Mouse (Mus musculus): Measurements from ENCODE around the gene H2afy2. TPM values are rescaled to one million over a fixed set of nuclear protein-coding genes. Genes with fewer than 3 reads are reported as not detected.

H2afy2 gene
- polyA plus RNA-seq, 1 experiment from 2014 or later = 44.2 TPM

DNA sequence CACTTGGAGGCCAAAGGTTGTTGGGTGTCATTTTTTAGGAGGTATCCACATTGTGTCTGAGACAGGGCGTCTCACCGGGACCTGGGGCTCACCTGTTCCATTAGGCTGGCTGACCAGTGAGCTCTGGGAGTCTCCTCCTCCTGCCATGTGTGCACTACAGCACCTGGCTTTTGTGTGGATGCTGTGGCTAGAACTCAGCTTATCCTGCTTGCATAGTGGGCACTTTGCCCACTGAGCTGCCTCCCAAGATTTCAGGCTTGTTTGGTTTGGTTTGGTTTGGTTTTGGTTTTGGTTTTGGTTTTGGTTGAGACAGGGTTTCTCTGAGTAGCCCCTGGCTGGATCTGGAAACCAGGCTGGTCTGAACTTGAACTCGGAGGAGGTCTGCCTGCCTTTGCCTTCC lies 61.7 kb downstream of the H2afy2 start:
- peaks cover 5% of the 10 kb centered on the region; the same call in 1 of the 2 replicates for H3K4me1 ChIP-seq (ENCODE audit: control insufficient read depth, insufficient read depth, low read length)
- H3K27ac ChIP-seq (ENCODE audit: low read length) = no peak overlapping the region
- H3K4me3 ChIP-seq (ENCODE audit: low read length) = no peak overlapping the region
- WGBS = 68% methylated on average over 3 of the region's 3 CpGs
- H3K9ac ChIP-seq (ENCODE audit: low read length) = no peak overlapping the region
- no peaks in the 10 kb centered on the region for H3K9me3 ChIP-seq (replicated peaks; ENCODE audit: control insufficient read depth, low read length)
- H3K27me3 ChIP-seq (ENCODE audit: control insufficient read depth, insufficient read depth, low read length) = no peaks in the 10 kb centered on the region
- H3K36me3 ChIP-seq (ENCODE audit: control insufficient read depth, insufficient read depth) = peaks cover 3% of the 10 kb centered on the region
- no peak for ATAC-seq (replicated peaks; ENCODE audit: extremely low read depth, insufficient read depth, low FRiP score)
- H3K4me2 ChIP-seq (ENCODE audit: low read depth, low read length) = no peak overlapping the region

DNA sequence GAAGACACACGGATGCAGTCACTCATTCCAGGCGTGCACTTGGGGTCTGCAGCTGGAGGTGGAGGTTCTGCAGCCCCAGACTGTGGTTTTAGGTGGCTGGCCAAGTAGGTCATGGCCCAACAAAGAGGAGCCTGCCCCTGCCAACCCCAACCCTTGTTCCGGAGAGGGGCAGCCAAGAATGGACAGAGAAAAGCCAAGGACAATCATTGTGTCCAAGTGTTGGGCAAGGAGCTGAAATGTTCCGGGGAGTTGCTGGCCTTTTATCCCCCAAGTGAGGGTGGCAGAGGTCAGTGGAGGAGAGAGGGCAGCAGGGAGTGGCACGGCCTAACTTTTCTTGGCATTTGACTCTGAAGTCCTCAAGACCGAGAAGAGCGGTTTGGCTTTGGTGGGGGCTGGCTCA lies 63.6 kb downstream of the H2afy2 start:
- WGBS = 86% methylated on average over 7 of the region's 7 CpGs
- no peak overlapping the region for H3K9ac ChIP-seq (ENCODE audit: low read length)

DNA sequence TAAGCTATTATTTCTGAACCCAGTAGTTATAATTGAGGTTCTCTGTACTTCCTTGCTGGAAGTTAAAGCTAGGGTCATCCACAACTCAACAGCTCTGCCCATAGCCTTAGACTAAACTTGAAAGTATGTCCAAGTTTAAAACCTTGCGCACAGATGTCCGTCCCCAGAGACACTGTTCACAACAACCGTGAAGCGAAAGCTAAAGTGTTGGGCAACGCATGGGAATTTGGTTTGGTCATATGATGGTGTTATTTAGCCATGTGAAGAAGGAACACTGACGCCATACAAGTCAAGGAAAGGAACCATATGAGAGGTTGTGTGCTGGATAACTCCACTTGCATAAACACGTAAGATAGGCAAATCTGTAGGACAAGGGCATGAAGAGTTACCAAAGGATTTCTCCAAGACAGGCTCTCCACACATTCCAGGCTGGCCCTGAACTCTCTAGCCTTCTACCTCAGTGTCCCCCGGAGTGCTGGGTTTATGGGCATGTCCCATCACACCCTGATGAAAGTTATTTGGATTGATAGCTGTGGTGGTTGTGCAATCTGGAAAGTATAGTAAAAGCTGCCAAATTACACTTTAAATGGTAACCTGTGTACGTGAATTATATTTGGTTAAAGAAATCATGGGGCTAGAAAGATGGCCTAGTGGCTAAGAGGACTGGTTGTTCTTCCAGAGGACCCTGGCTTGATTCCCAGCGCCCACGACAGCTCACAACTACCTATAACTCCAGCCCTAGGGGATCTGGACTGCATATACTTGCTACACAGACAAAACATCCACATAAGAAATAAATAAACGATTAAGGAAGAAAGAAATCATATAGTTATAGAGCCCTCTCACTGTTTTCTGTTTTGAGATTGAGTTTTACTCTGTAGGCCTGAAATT lies 66.3 kb downstream of the H2afy2 start:
- 88% methylated on average over 12 of the region's 12 CpGs for WGBS
- no peak overlapping the region for H3K4me2 ChIP-seq (ENCODE audit: low read depth, low read length)

More for the DNA sequence above, 63.6 kb downstream of the H2afy2 start:
- no peak overlapping the region for H3K27ac ChIP-seq (ENCODE audit: low read length)
- H3K36me3 ChIP-seq (ENCODE audit: control insufficient read depth, insufficient read depth) = no peaks in the 10 kb centered on the region
- H3K9me3 ChIP-seq (replicated peaks; ENCODE audit: control insufficient read depth, low read length) = no peaks in the 10 kb centered on the region
- H3K4me2 ChIP-seq (ENCODE audit: low read depth, low read length) = no peak overlapping the region
- no peak for ATAC-seq (replicated peaks; ENCODE audit: extremely low read depth, insufficient read depth, low FRiP score)
- H3K4me3 ChIP-seq (ENCODE audit: low read length) = no peak overlapping the region
- H3K4me1 ChIP-seq (ENCODE audit: control insufficient read depth, insufficient read depth, low read length) = peaks cover 17% of the 10 kb centered on the region
- no peaks in the 10 kb centered on the region for H3K27me3 ChIP-seq (ENCODE audit: control insufficient read depth, insufficient read depth, low read length)

DNA sequence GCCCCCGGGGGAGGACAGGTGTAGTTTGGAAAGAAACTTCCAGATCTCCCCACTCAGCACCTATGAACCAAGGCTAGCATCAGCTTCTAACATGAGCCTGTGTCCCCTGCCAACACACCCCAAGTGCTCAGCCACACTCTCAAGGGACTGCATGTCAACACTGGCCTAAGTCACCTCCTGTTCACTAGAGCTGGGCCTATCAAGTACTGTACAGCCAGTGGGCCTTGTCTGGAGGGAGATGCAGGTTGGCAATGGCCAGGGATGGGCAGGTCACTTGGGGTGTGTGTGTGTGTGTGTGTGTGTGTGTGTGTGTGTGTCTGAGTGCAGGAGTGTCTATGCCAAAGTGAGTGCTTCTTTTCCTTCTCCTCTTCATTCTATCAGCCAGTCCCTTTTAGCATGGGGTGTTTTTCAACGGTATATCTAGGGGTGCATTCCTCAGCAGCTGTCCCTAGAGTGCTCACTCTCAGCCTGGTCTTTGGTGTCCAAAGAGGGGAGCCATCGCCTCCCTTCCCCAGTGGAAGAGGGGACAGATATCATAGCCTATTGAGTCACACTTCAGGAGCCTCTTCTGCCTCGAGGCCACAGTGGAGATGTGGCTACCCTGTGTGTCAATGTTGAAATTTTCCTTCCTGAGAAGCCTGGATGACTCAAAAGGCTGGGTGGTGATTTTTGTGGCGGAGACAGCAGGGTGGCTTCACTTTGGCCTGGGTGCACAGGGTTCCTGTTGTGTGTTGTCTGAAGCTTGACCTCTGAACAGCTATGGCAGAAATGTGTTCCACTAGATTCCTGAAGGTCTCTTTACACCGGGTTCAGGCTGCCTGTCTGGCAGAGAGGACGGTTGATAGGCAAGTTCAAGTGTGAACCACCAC lies 67.7 kb downstream of the H2afy2 start:
- Histone ChIP-seq H3K9ac (ENCODE audit: low read length) (peak overlapping the region; percentile 68), H3K4me3 (ENCODE audit: low read length) (peak overlapping the region; percentile 60), H3K4me1 (ENCODE audit: control insufficient read depth, insufficient read depth, low read length) (peaks cover 15% of the 10 kb centered on the region), H3K27me3 (ENCODE audit: control insufficient read depth, insufficient read depth, low read length) (no peaks in the 10 kb centered on the region), H3K36me3 (ENCODE audit: control insufficient read depth, insufficient read depth) (no peaks in the 10 kb centered on the region), H3K9me3 (replicated peaks; ENCODE audit: control insufficient read depth, low read length) (no peaks in the 10 kb centered on the region), H3K4me2 (ENCODE audit: low read depth, low read length) (peak overlapping the region; percentile 73), H3K27ac (ENCODE audit: low read length) (no peak overlapping the region)
- WGBS = 64% methylated on average over 7 of the region's 7 CpGs
- ATAC-seq (replicated peaks; ENCODE audit: extremely low read depth, insufficient read depth, low FRiP score) = no peak

More for the DNA sequence above, 66.3 kb downstream of the H2afy2 start:
- H3K27me3 ChIP-seq (ENCODE audit: control insufficient read depth, insufficient read depth, low read length) = no peaks in the 10 kb centered on the region
- ATAC-seq (replicated peaks; ENCODE audit: extremely low read depth, insufficient read depth, low FRiP score) = no peak
- peaks cover 15% of the 10 kb centered on the region for H3K4me1 ChIP-seq (ENCODE audit: control insufficient read depth, insufficient read depth, low read length)
- H3K9me3 ChIP-seq (replicated peaks; ENCODE audit: control insufficient read depth, low read length) = no peaks in the 10 kb centered on the region
- H3K9ac ChIP-seq (ENCODE audit: low read length) = no peak overlapping the region
- no peak overlapping the region for H3K4me3 ChIP-seq (ENCODE audit: low read length)
- no peaks in the 10 kb centered on the region for H3K36me3 ChIP-seq (ENCODE audit: control insufficient read depth, insufficient read depth)
- H3K27ac ChIP-seq (ENCODE audit: low read length) = no peak overlapping the region

DNA sequence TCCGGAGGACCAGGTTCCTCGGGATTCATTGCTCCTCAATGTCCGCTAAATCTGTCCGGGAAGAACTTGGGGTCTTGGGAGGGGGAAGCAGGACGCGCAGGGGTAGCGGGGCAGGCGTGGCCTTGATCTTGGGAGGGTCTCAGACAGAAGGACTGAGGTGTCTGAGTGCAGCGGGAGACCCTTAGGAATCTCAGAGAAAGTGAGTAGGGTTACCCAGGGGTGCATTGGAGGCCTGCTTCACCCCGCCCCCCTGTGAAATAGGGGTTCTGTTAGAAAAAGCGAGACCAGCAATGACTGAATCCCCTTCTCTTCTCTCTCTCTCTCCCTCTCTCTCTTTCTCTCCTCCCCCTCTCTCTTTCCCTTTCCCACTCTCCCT lies 68.5 kb downstream of the H2afy2 start:
- peak overlapping the region; percentile 60 for H3K4me3 ChIP-seq (ENCODE audit: low read length)
- WGBS = 2% methylated on average over 11 of the region's 11 CpGs

DNA sequence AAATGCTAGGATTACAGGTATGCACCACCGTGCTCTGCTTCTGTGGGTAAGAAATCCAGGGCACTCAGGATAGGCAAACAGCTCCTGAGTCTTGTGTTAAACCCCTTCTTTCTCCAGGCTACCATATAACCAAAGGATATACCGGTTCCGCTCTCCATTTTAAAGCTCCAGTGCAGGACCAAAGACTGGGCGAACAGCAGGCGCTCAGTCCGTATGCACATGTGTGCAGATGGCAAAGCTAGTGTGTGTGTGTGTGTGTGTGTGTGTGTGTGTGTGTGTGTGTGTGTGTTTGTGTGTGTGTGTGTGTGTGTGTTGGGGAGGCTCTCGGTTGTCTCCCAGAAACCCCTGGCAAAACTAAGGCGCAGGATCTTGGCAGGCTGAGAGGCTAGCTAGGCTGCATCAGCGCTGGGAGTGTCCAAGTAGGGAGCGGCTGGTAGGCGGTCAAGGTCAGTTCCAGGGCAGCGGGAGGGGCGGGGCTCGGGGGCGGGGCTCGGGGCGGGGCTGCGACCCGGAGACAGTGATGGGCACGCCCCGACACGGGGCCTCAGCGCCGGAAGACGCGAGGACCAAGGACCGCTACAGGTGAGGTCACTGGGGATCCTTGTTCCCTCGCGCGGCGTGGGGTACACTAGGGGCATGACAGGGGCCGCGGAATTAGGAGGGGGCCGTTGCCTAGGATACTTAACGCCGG lies 69.0 kb downstream of the H2afy2 start, which contains the start of gene Aifm2:
Gene Aifm2, plus strand, starts transcription at position 493 of the 691 bp plus-strand sequence.
- H3K4me1 ChIP-seq (ENCODE audit: control insufficient read depth, insufficient read depth, low read length) = peaks cover 15% of the 10 kb centered on the region
- peak within 1 kb of the TSS; percentile 60 for H3K4me3 ChIP-seq (ENCODE audit: low read length)
- H3K36me3 ChIP-seq (ENCODE audit: control insufficient read depth, insufficient read depth) = no peaks in the 10 kb centered on the region
- no peaks in the 10 kb centered on the region for H3K9me3 ChIP-seq (replicated peaks; ENCODE audit: control insufficient read depth, low read length)
- ATAC-seq (replicated peaks; ENCODE audit: extremely low read depth, insufficient read depth, low FRiP score) = peak; percentile 91
- H3K27ac ChIP-seq (ENCODE audit: low read length) = peak within 1 kb of the TSS; percentile 62
- 11% methylated on average over 36 of the region's 36 CpGs for WGBS
- H3K9ac ChIP-seq (ENCODE audit: low read length) = peak within 1 kb of the TSS; percentile 68
- H3K4me2 ChIP-seq (ENCODE audit: low read depth, low read length) = peak within 1 kb of the TSS; percentile 73
- H3K27me3 ChIP-seq (ENCODE audit: control insufficient read depth, insufficient read depth, low read length) = no peaks in the 10 kb centered on the region

More for the DNA sequence above, 68.5 kb downstream of the H2afy2 start:
- H3K4me2 ChIP-seq (ENCODE audit: low read depth, low read length) = peak overlapping the region; percentile 73
- peak overlapping the region; percentile 68 for H3K9ac ChIP-seq (ENCODE audit: low read length)
- no peak for ATAC-seq (replicated peaks; ENCODE audit: extremely low read depth, insufficient read depth, low FRiP score)
- H3K4me1 ChIP-seq (ENCODE audit: control insufficient read depth, insufficient read depth, low read length) = peaks cover 15% of the 10 kb centered on the region
- peak overlapping the region; percentile 22 for H3K27ac ChIP-seq (ENCODE audit: low read length)
- no peaks in the 10 kb centered on the region for H3K27me3 ChIP-seq (ENCODE audit: control insufficient read depth, insufficient read depth, low read length)
- no peaks in the 10 kb centered on the region for H3K9me3 ChIP-seq (replicated peaks; ENCODE audit: control insufficient read depth, low read length)
- H3K36me3 ChIP-seq (ENCODE audit: control insufficient read depth, insufficient read depth) = no peaks in the 10 kb centered on the region

DNA sequence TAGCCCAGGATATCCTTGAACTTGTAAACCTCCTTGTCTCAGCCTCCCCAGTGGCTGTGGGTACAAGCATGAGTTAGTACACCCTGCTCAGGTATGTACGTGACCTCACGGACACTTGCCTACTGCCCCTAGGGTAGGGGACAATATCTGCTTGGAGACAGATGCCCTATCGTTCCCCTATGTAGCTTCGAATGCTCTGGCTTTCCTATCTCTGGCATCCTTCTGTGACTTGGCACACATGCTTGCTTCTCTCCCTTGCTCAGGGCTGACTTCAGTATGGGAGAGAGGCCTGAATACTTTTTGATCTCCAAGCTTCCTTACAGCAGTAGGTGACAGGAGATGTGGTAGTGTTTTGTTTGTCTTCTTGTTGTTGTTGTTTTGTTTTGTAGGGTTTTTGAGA lies 69.8 kb downstream of the H2afy2 start:
- no peak for ATAC-seq (replicated peaks; ENCODE audit: extremely low read depth, insufficient read depth, low FRiP score)
- Histone ChIP-seq H3K36me3 (ENCODE audit: control insufficient read depth, insufficient read depth) (no peaks in the 10 kb centered on the region), H3K9me3 (replicated peaks; ENCODE audit: control insufficient read depth, low read length) (no peaks in the 10 kb centered on the region), H3K27me3 (ENCODE audit: control insufficient read depth, insufficient read depth, low read length) (no peaks in the 10 kb centered on the region), H3K27ac (ENCODE audit: low read length) (no peak overlapping the region), H3K4me1 (ENCODE audit: control insufficient read depth, insufficient read depth, low read length) (peaks cover 15% of the 10 kb centered on the region), H3K4me2 (ENCODE audit: low read depth, low read length) (no peak overlapping the region), H3K4me3 (ENCODE audit: low read length) (no peak overlapping the region), H3K9ac (ENCODE audit: low read length) (no peak overlapping the region)
- WGBS = 91% methylated on average over 4 of the region's 4 CpGs

DNA sequence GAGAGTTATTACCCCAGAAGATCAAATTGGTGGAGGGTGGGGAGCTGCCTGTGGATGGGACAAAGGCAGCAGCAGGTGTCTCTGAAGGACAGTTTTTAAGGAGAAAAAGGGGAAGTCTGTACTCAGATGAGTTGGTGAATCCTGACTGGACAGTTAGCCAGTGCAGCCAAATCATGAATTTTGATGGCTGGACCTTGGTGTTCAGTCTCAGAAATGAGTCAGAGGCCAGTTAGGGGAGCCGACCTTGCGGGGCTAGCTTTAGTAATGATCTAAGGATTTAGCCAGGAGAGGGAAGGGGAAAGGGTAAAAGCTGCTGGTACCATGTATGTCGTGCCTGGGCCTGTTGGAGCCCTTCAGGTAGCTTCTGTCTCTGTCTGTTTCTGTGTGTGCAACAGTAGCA lies 70.3 kb downstream of the H2afy2 start:
- no peaks in the 10 kb centered on the region for H3K9me3 ChIP-seq (replicated peaks; ENCODE audit: control insufficient read depth, low read length)

More for the DNA sequence above, 70.3 kb downstream of the H2afy2 start:
- H3K27ac ChIP-seq (ENCODE audit: low read length) = no peak overlapping the region
- H3K4me2 ChIP-seq (ENCODE audit: low read depth, low read length) = no peak overlapping the region
- H3K9ac ChIP-seq (ENCODE audit: low read length) = no peak overlapping the region
- no peak for ATAC-seq (replicated peaks; ENCODE audit: extremely low read depth, insufficient read depth, low FRiP score)
- H3K4me3 ChIP-seq (ENCODE audit: low read length) = no peak overlapping the region
- peaks cover 15% of the 10 kb centered on the region for H3K4me1 ChIP-seq (ENCODE audit: control insufficient read depth, insufficient read depth, low read length)
- H3K36me3 ChIP-seq (ENCODE audit: control insufficient read depth, insufficient read depth) = no peaks in the 10 kb centered on the region
- 71% methylated on average over 3 of the region's 3 CpGs for WGBS
- no peaks in the 10 kb centered on the region for H3K27me3 ChIP-seq (ENCODE audit: control insufficient read depth, insufficient read depth, low read length)
